Mouse (Mus musculus) thymus, adult 18-20 months (tissue): ENCODE results near the gene Cd70.

Experiments
- DNase-seq, 2 experiments: peaks; one replicate each; pipeline ENCODE4 v3.0.0; 2022; ENCODE audit warnings: mixed read lengths in 2 of 2

The Cd70 gene

GRCm38 (mm10) chr17:57096623-57096920, 53.0 kb downstream of the Cd70 start:
- DNase-seq: peak; percentile 70 to 76
